Mouse (Mus musculus) stomach, postnatal 0 days (tissue): ENCODE data around the gene Tnik. TPM values are rescaled to one million over a fixed set of nuclear protein-coding genes. Genes with fewer than 3 reads are reported as not detected.

Source experiments
- ATAC-seq: fragments of 200-750 bp; cut with Nextera tagmentation; 2 replicates; pipeline ENCODE4 v1.8.0; 2017; ENCODE audit not compliant: low FRiP score, low TSS enrichment
- DNase-seq: peaks from one replicate; pipeline ENCODE4 v3.0.0-alpha.2; 2016; ENCODE audit warnings: low spot score
- H3K27ac ChIP-seq: fragments of 300-500 bp; sonication (generic); replicated peaks from 2 replicates; pipeline ENCODE4 v1.5.1; 2014; ENCODE audit warnings: mild to moderate bottlenecking, control low read depth
- H3K27me3 ChIP-seq: fragments of 300-500 bp; sonication (generic); 2 replicates; pipeline ENCODE4 v1.6.1; 2014; ENCODE audit warnings: low read length; ENCODE audit not compliant: control insufficient read depth, insufficient read depth
- H3K36me3 ChIP-seq: fragments of 300-500 bp; sonication (generic); 2 replicates; pipeline ENCODE4 v1.6.1; 2014; ENCODE audit warnings: low read length, mixed read lengths; ENCODE audit not compliant: control insufficient read depth, insufficient read depth
- H3K4me1 ChIP-seq: fragments of 300-500 bp; sonication (generic); replicated peaks from 2 replicates; pipeline ENCODE4 v1.6.1; 2014; ENCODE audit warnings: antibody characterized with exemption; ENCODE audit not compliant: control insufficient read depth, insufficient read depth
- H3K4me2 ChIP-seq: fragments of 300-500 bp; sonication (generic); replicated peaks from 2 replicates; pipeline ENCODE4 v1.6.1; 2014; ENCODE audit warnings: low read depth, mild to moderate bottlenecking, control low read depth, moderate library complexity
- H3K4me3 ChIP-seq: fragments of 300-500 bp; sonication (generic); 2 replicates; pipeline ENCODE4 v1.5.1; 2014; ENCODE audit warnings: low read depth, low read length, control low read depth
- H3K9ac ChIP-seq: fragments of 300-500 bp; sonication (generic); 2 replicates; pipeline ENCODE4 v1.6.1; 2014; ENCODE audit warnings: mild to moderate bottlenecking, low read length, control low read depth, mixed read lengths
- H3K9me3 ChIP-seq: fragments of 300-500 bp; sonication (generic); 2 replicates; pipeline ENCODE4 v1.6.1; 2016; ENCODE audit warnings: low read length; ENCODE audit not compliant: control insufficient read depth
- CTCF ChIP-seq: IDR thresholded peaks from 2 replicates; pipeline ENCODE4 v1.5.1; 2016; ENCODE audit warnings: antibody characterized with exemption, low read depth, mild to moderate bottlenecking, moderate library complexity
- EP300 ChIP-seq: optimal IDR thresholded peaks from 2 replicates; pipeline ENCODE3; 2016; ENCODE audit warnings: antibody characterized with exemption
- WGBS: fragments of 180-500 bp; shearing (Covaris S2); extraction: QIAGEN DNeasy Blood & Tissue Kit; methylation state at CpG from one replicate; pipeline ENCODE4 v1.1.7; 2014; 5-methylcytosine and 5-hydroxymethylcytosine counted together
- polyA plus RNA-seq: library from polyadenylated mRNA; unstranded; fragments of >200 nt; fragmentation: Nextera tagmentation; extraction: Ambion mirVana; gene quantifications from 2 replicates; pipeline ENCODE4 v1.2.1, GENCODE M21; 2015

The Tnik gene
- polyA plus RNA-seq, 1 experiment from 2014 or later: 4.6 TPM

GRCm38 (mm10) chr3:28453458-28453857 lies 190.4 kb downstream of the Tnik start:
- no peaks in the 10 kb centered on the region for H3K27me3 ChIP-seq
- WGBS: 81% methylated on average over 3 of the region's 3 CpGs
- DNase-seq (no peak), ATAC-seq (no peak)
- H3K4me1 ChIP-seq: no peaks in the 10 kb centered on the region
- no peaks in the 10 kb centered on the region for H3K9me3 ChIP-seq
- TF ChIP-seq CTCF (no peak), EP300 (no peak)
- no peaks in the 10 kb centered on the region for H3K36me3 ChIP-seq
- no peak overlapping the region for H3K9ac ChIP-seq
- no peak overlapping the region for H3K4me2 ChIP-seq
- no peak overlapping the region for H3K4me3 ChIP-seq
- no peak overlapping the region for H3K27ac ChIP-seq

- Histone ChIP-seq H3K27ac (no peak overlapping the region), H3K4me2 (no peak overlapping the region), H3K4me1 (no peaks in the 10 kb centered on the region), H3K9ac (no peak overlapping the region), H3K9me3 (no peaks in the 10 kb centered on the region), H3K27me3 (no peaks in the 10 kb centered on the region), H3K4me3 (no peak overlapping the region), H3K36me3 (no peaks in the 10 kb centered on the region)
- DNase-seq: no peak
- 67% methylated on average over 8 of the region's 8 CpGs for WGBS
- ATAC-seq: no peak
- TF ChIP-seq EP300: no peak
- no peak for TF ChIP-seq CTCF
These were observed 193.8 kb downstream of the Tnik start for GRCm38 (mm10) chr3:28456842-28457241.

GRCm38 (mm10) chr3:28457517-28457916 lies 194.5 kb downstream of the Tnik start:
- H3K27me3 ChIP-seq: no peaks in the 10 kb centered on the region
- TF ChIP-seq CTCF (no peak), EP300 (no peak)
- H3K4me3 ChIP-seq: no peak overlapping the region
- H3K27ac ChIP-seq: no peak overlapping the region
- ATAC-seq (no peak), DNase-seq (no peak)
- H3K9me3 ChIP-seq: no peaks in the 10 kb centered on the region
- H3K4me1 ChIP-seq: no peaks in the 10 kb centered on the region
- 79% methylated on average over 2 of the region's 2 CpGs for WGBS
- no peak overlapping the region for H3K9ac ChIP-seq
- no peak overlapping the region for H3K4me2 ChIP-seq
- H3K36me3 ChIP-seq: no peaks in the 10 kb centered on the region

- no peaks in the 10 kb centered on the region for H3K27me3 ChIP-seq
- no peak overlapping the region for H3K4me2 ChIP-seq
- 87% methylated on average over 4 of the region's 4 CpGs for WGBS
- H3K4me1 ChIP-seq: no peaks in the 10 kb centered on the region
- ATAC-seq (no peak), DNase-seq (no peak)
- TF ChIP-seq EP300 (no peak), CTCF (no peak)
- H3K36me3 ChIP-seq: no peaks in the 10 kb centered on the region
- H3K27ac ChIP-seq: no peak overlapping the region
- H3K9ac ChIP-seq: no peak overlapping the region
- no peaks in the 10 kb centered on the region for H3K9me3 ChIP-seq
- H3K4me3 ChIP-seq: no peak overlapping the region
These were observed 203.7 kb downstream of the Tnik start for GRCm38 (mm10) chr3:28466688-28467087.

- no peaks in the 10 kb centered on the region for H3K4me1 ChIP-seq
- no peaks in the 10 kb centered on the region for H3K36me3 ChIP-seq
- no peak overlapping the region for H3K27ac ChIP-seq
- TF ChIP-seq CTCF (no peak), EP300 (no peak)
- no peak overlapping the region for H3K9ac ChIP-seq
- no peak overlapping the region for H3K4me2 ChIP-seq
- 37% methylated on average over 1 of the region's 1 CpGs for WGBS
- H3K4me3 ChIP-seq: no peak overlapping the region
- DNase-seq: no peak
- H3K9me3 ChIP-seq: no peaks in the 10 kb centered on the region
- ATAC-seq: no peak
- no peaks in the 10 kb centered on the region for H3K27me3 ChIP-seq
These were observed 204.2 kb downstream of the Tnik start for GRCm38 (mm10) chr3:28467148-28467754.

- no peak overlapping the region for H3K27ac ChIP-seq
- no peaks in the 10 kb centered on the region for H3K4me1 ChIP-seq
- no peak for DNase-seq
- no peaks in the 10 kb centered on the region for H3K27me3 ChIP-seq
- ATAC-seq: peak; percentile 10; the same call in 1 of the 2 replicates
- no peak overlapping the region for H3K4me2 ChIP-seq
- H3K4me3 ChIP-seq: no peak overlapping the region
- H3K9ac ChIP-seq: no peak overlapping the region
- TF ChIP-seq EP300 (no peak), CTCF (no peak)
- no peaks in the 10 kb centered on the region for H3K36me3 ChIP-seq
- no peaks in the 10 kb centered on the region for H3K9me3 ChIP-seq
- WGBS: 52% methylated on average over 4 of the region's 4 CpGs
These were observed 204.9 kb downstream of the Tnik start for GRCm38 (mm10) chr3:28467871-28468285.
